Mouse (Mus musculus) liver, embryonic 14.5 days (tissue): ENCODE results near the gene M6pr.

Source experiments
- CTCF ChIP-seq: IDR thresholded peaks from 2 replicates; pipeline ENCODE4 v1.5.1; 2016; ENCODE audit warnings: antibody characterized with exemption, low read depth, control low read depth
- EP300 ChIP-seq: IDR thresholded peaks from 2 replicates; pipeline ENCODE4 v1.6.1; 2016; ENCODE audit warnings: antibody characterized with exemption, low read depth

GRCm38 (mm10) chr6:122357089-122357488 lies 48.6 kb downstream of the M6pr start:
- TF ChIP-seq EP300 (no peak), CTCF (no peak)
